Mouse (Mus musculus): ENCODE data around the gene Gm826.

The Gm826 gene

GRCm38 (mm10) chr2:160298586-160298985 lies 35.4 kb downstream of the Gm826 start:
- no peak for DNase-seq (ENCODE audit: extremely low read depth, insufficient read length, low spot score)

GRCm38 (mm10) chr2:160288538-160289151 lies 45.3 kb downstream of the Gm826 start:
- DNase-seq (ENCODE audit: extremely low read depth, insufficient read length, low spot score), result no peak

- DNase-seq (ENCODE audit: extremely low read depth, insufficient read length, low spot score), result no peak
Measured at GRCm38 (mm10) chr2:160275959-160276657, 57.9 kb downstream of the Gm826 start.

- DNase-seq (ENCODE audit: extremely low read depth, insufficient read length, low spot score), result no peak
Measured at GRCm38 (mm10) chr2:160267828-160268453, 66.0 kb downstream of the Gm826 start.

- DNase-seq (ENCODE audit: extremely low read depth, insufficient read length, low spot score), result peak; percentile 46
Measured at GRCm38 (mm10) chr2:160263861-160264260, 70.1 kb downstream of the Gm826 start.

- peak; percentile 22 for DNase-seq (ENCODE audit: extremely low read depth, insufficient read length, low spot score)
Measured at GRCm38 (mm10) chr2:160261538-160261937, 72.4 kb downstream of the Gm826 start.

Data from 3134 (cell line).